Mouse (Mus musculus) C2C12 (cell line): ENCODE measurements around the gene Psrc1.

Experiments
- CEBPB ChIP-seq: IDR thresholded peaks from one replicate; pipeline ENCODE4 v1.6.1; 2011; ENCODE audit warnings: low read depth, mild to moderate bottlenecking, control low read depth, moderate library complexity
- CTCF ChIP-seq: IDR thresholded peaks from one replicate; pipeline ENCODE4 v1.5.1; 2011; ENCODE audit not compliant: control insufficient read depth, insufficient read depth, insufficient read length
- MAX ChIP-seq: IDR thresholded peaks from one replicate; pipeline ENCODE4 v1.6.1; 2011; ENCODE audit warnings: mild to moderate bottlenecking, control low read depth
- MYOD1 ChIP-seq: IDR thresholded peaks from one replicate; pipeline ENCODE4 v1.6.1; 2011; ENCODE audit warnings: low read depth; ENCODE audit not compliant: control insufficient read depth, insufficient read length
- USF1 ChIP-seq: IDR thresholded peaks from one replicate; pipeline ENCODE4 v1.6.1; 2011; ENCODE audit warnings: low read depth, mild to moderate bottlenecking, control low read depth, moderate library complexity

- TF ChIP-seq MYOD1 (no peak), CTCF (no peak), MAX (no peak), CEBPB (no peak), USF1 (no peak)
Measured at GRCm38 (mm10) chr3:108367828-108368227, 15.8 kb upstream of the Psrc1 start.
